Mouse (Mus musculus) spleen, adult 12 weeks (tissue): Measurements from ENCODE around the gene Zzef1.
A peak's percentile ranks its signal among the peaks of the same experiment; 100 is the strongest.

Experiments used
- DNase-seq: peaks from one replicate; pipeline ENCODE4 v3.0.0; 2022; ENCODE audit warnings: low spot score

Gene Zzef1

GRCm38 (mm10) chr11:72806556-72806955 is 10.5 kb downstream of the Zzef1 start:
- DNase-seq, result no peak

GRCm38 (mm10) chr11:72807992-72808391 is 12.0 kb downstream of the Zzef1 start:
- no peak for DNase-seq

GRCm38 (mm10) chr11:72813687-72814086 is 17.7 kb downstream of the Zzef1 start:
- no peak for DNase-seq

- DNase-seq, result peak; percentile 3
These were observed 18.2 kb downstream of the Zzef1 start for GRCm38 (mm10) chr11:72814188-72814587.

- no peak for DNase-seq
These were observed 20.8 kb downstream of the Zzef1 start for GRCm38 (mm10) chr11:72816859-72817258.

GRCm38 (mm10) chr11:72818067-72818466 is 22.0 kb downstream of the Zzef1 start:
- DNase-seq, result no peak

GRCm38 (mm10) chr11:72821041-72821440 is 25.0 kb downstream of the Zzef1 start:
- no peak for DNase-seq

- DNase-seq, result no peak
These were observed 33.8 kb downstream of the Zzef1 start for GRCm38 (mm10) chr11:72829869-72830268.

GRCm38 (mm10) chr11:72842731-72843130 is 46.7 kb downstream of the Zzef1 start:
- no peak for DNase-seq

- no peak for DNase-seq
These were observed 47.5 kb downstream of the Zzef1 start for GRCm38 (mm10) chr11:72843576-72843975.

GRCm38 (mm10) chr11:72845526-72845925 is 49.5 kb downstream of the Zzef1 start:
- no peak for DNase-seq

GRCm38 (mm10) chr11:72846685-72847084 is 50.7 kb downstream of the Zzef1 start:
- DNase-seq, result no peak

- no peak for DNase-seq
These were observed 52.0 kb downstream of the Zzef1 start for GRCm38 (mm10) chr11:72847831-72848628.

GRCm38 (mm10) chr11:72850419-72851131 is 54.5 kb downstream of the Zzef1 start:
- DNase-seq, result no peak

GRCm38 (mm10) chr11:72851214-72851613 is 55.2 kb downstream of the Zzef1 start:
- DNase-seq, result no peak

GRCm38 (mm10) chr11:72852122-72852521 is 56.1 kb downstream of the Zzef1 start:
- DNase-seq, result no peak

- no peak for DNase-seq
These were observed 57.1 kb downstream of the Zzef1 start for GRCm38 (mm10) chr11:72853086-72853485.

GRCm38 (mm10) chr11:72854251-72854650 is 58.2 kb downstream of the Zzef1 start:
- DNase-seq, result no peak

GRCm38 (mm10) chr11:72856764-72857163 is 60.7 kb downstream of the Zzef1 start:
- no peak for DNase-seq

- DNase-seq, result no peak
These were observed 65.2 kb downstream of the Zzef1 start for GRCm38 (mm10) chr11:72861236-72861635.

- no peak for DNase-seq
These were observed 70.4 kb downstream of the Zzef1 start for GRCm38 (mm10) chr11:72866446-72866845.

- no peak for DNase-seq
These were observed 76.0 kb downstream of the Zzef1 start for GRCm38 (mm10) chr11:72872061-72872460.

GRCm38 (mm10) chr11:72892623-72893022 is 96.6 kb downstream of the Zzef1 start:
- DNase-seq, result no peak
